8 mouse cellular contexts compared by ENCODE assay signal in genomic region chr3:145987970-145988683, GRCm38 (mm10). TPM values are rescaled to one million over a fixed set of nuclear protein-coding genes. Genes with fewer than 3 reads are reported as not detected.
DNase-seq lines count a peak whose midpoint lies in the region; ATAC-seq and TF ChIP-seq lines count a peak whose summit lies in the region.

No protein-coding gene starts in this region.

- H3K27me3 ChIP-seq in hindbrain, embryonic 15.5 days = peaks cover 18% of the 10 kb centered on the region

- DNase-seq in NIH3T3 (ENCODE audit: low read depth) = peak; percentile 92
- peak; percentile 36 to 39 for DNase-seq in cerebellum, postnatal 14 days
- peak; percentile 90 for DNase-seq in gastrocnemius, adult 2 months
- peak; percentile 16 to 50 for DNase-seq in left cerebral cortex, adult 18-20 months (ENCODE audit: low spot score in 2 of 2)
- DNase-seq in lung, postnatal 4 days = peak; percentile 87 to 95
- DNase-seq in right cerebral cortex, postnatal 10 days (ENCODE audit: low spot score in 2 of 2) = peak; percentile 69 to 76
- peak; percentile 83 to 87 for DNase-seq in urinary bladder, postnatal 4 days (ENCODE audit: low spot score in 2 of 2)

- under 1% methylated on average over 91 of the region's 101 CpGs for WGBS in hindbrain, embryonic 15.5 days

- H3K4me2 ChIP-seq in hindbrain, embryonic 15.5 days = peak overlapping the region; percentile 63

- intact Hi-C loops in gastrocnemius, adult 2 months (cut with DNase I) = loop anchor here (5.0 kb wide), 1 partner anchor 51 kb away; the partner anchor contains the start of gene 2410004B18Rik

- TF ChIP-seq CTCF in gastrocnemius, adult 2 months (IDR thresholded peaks at IDR 0.05) = no peak

- peak overlapping the region; percentile 49 for H3K9ac ChIP-seq in hindbrain, embryonic 15.5 days

- no peaks in the 10 kb centered on the region for H3K36me3 ChIP-seq in hindbrain, embryonic 15.5 days

- H3K27ac ChIP-seq in gastrocnemius, adult 2 months = peak overlapping the region; percentile 84
- peak overlapping the region; percentile 71 for H3K27ac ChIP-seq in hindbrain, embryonic 15.5 days (replicated peaks)

- H3K4me3 ChIP-seq in gastrocnemius, adult 2 months = peak overlapping the region; percentile 75
- peak overlapping the region; percentile 87 for H3K4me3 ChIP-seq in hindbrain, embryonic 15.5 days

- H3K4me1 ChIP-seq in hindbrain, embryonic 15.5 days (replicated peaks) = peaks cover 21% of the 10 kb centered on the region

- ATAC-seq in hindbrain, embryonic 15.5 days (ENCODE audit: low FRiP score, low read depth) = peak; percentile 74

- H3K9me3 ChIP-seq in hindbrain, embryonic 15.5 days = no peaks in the 10 kb centered on the region

RNA-seq across cellular contexts. Expression of gene Syde2, which starts 0.5 kb away (rescaled TPM):
- 1 to 10 TPM in 1 of 2 experiments, under 1 TPM in 1; 0.97 to 1.1 TPM for total RNA-seq in gastrocnemius, adult 2 months (2021)
- 0.34 and 0.54 TPM in 2 replicates for polyA plus RNA-seq in hindbrain, embryonic 15.5 days (2015; fragmentation: Nextera tagmentation; extraction: Ambion mirVana)
- total RNA-seq in left cerebral cortex, adult 18-20 months (2021) = 1 to 10 TPM; 2.6 TPM

RNA-seq across cellular contexts. Expression of gene 2410004B18Rik, which starts 50.3 kb away (rescaled TPM):
- 10 to 100 TPM; 18.2 to 19.6 TPM for total RNA-seq in gastrocnemius, adult 2 months (2021)
- 81.0 and 84.4 TPM in 2 replicates for polyA plus RNA-seq in hindbrain, embryonic 15.5 days (2015; fragmentation: Nextera tagmentation; extraction: Ambion mirVana)
- total RNA-seq in left cerebral cortex, adult 18-20 months (2021) = 10 to 100 TPM; 38.6 to 38.9 TPM

Comparison
In these comparisons a context has a peak if more than half of its experiments do, and no peak if none do; other contexts are left out.
1. Peak in every context shown above with its lines: DNase-seq, ATAC-seq, H3K4me3 ChIP-seq and H3K27ac ChIP-seq.
2. DNase-seq: peak in every context shown above with its lines; median percentile 92 in NIH3T3; 91 in lung, postnatal 4 days; 90 in gastrocnemius, adult 2 months; 85 in urinary bladder, postnatal 4 days; 72 in right cerebral cortex, postnatal 10 days; 38 in cerebellum, postnatal 14 days; 33 in left cerebral cortex, adult 18-20 months.